Mouse (Mus musculus) fat pad, adult 2 months (tissue): ENCODE results near the gene Fam228a.
"Not testable (repeated sequence)": the region's sequence is repeated elsewhere in the genome, so short reads cannot be mapped to it uniquely, and the experiment has no call there.

Experiments used
- DNase-seq: peaks from one replicate; pipeline ENCODE4 v3.0.0-alpha.2; 2011; ENCODE audit warnings: low read depth, low spot score; ENCODE audit errors: extremely low read depth

Fam228a gene

GRCm38 (mm10) chr12:4719066-4719761, 19.0 kb downstream of the Fam228a start:
- no peak for DNase-seq

DNA sequence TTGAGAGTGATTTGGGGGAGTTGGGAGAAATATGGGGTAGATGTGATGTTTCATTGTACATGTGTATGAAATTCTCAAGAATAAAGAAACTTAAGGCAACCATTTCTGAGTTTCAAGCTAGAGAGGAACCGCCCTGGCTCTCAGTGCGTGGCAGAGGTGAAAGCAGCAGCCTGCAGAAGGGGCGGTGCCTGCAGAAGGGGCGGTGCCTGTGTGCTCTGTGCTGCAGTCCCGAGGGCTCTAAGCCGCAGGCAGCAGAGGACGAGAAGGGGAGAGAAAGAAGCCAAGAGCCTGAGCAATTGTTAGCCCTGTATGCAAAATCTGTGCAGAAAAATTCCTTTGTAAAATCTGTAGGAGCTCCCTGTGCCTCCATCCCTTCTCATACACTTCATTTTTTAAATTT, 20.8 kb downstream of the Fam228a start:
- DNase-seq: no peak

GRCm38 (mm10) chr12:4715606-4716005, 22.6 kb downstream of the Fam228a start:
- DNase-seq: no peak

- no peak for DNase-seq
Observed at GRCm38 (mm10) chr12:4713361-4713760, 24.9 kb downstream of the Fam228a start.

- DNase-seq: no peak
Observed at GRCm38 (mm10) chr12:4709926-4710325, 28.3 kb downstream of the Fam228a start.

- no peak for DNase-seq
Observed at GRCm38 (mm10) chr12:4708881-4709604, 29.2 kb downstream of the Fam228a start.

DNA sequence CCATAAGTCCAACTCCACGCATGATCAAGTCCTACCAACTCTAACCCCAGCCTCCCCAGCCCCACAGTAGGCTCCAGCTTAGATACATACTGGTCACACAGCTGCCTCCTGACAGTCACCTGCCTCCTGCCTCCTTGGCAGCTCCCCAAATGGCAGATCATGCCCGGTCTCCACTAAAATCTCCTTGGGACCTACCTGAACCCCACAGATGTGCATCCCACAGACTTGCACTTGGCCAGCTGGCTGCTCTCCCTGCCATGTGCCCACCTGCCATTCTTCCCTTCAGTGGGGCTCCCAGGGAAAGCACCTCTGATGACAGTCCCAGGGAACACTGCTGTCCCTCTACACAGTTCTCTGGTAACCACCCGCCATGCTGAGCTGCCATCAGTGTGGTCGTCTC, 29.9 kb downstream of the Fam228a start:
- no peak for DNase-seq

DNA sequence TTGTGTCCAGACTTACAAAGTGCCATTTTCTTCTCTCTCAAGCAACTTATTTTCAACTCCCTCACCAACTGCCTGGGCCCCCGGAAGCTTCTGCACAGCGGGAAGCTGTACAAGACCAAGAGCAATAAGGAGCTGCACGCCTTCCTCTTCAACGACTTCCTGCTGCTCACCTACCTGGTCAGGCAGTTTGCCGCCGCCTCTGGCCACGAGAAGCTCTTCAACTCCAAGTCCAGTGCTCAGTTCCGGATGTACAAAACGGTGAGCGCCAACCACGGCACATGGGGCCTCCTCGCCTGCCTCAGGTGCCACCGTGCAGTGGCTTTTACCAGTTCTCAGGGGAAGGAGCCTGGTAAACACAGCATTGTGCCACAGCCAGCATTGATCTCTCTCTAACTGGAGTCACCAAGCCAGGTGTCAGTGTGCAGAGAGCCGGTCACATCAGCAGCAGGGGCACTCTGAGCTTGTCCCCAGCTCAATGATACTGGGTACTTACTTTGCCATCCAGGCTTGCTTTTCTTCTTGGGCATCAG, 30.7 kb downstream of the Fam228a start:
- DNase-seq: no peak

GRCm38 (mm10) chr12:4706901-4707300, 31.3 kb downstream of the Fam228a start:
- DNase-seq: no peak

- no peak for DNase-seq
Observed at GRCm38 (mm10) chr12:4706175-4706574, 32.1 kb downstream of the Fam228a start.

GRCm38 (mm10) chr12:4705626-4706025, 32.6 kb downstream of the Fam228a start:
- not testable (repeated sequence) for DNase-seq

DNA sequence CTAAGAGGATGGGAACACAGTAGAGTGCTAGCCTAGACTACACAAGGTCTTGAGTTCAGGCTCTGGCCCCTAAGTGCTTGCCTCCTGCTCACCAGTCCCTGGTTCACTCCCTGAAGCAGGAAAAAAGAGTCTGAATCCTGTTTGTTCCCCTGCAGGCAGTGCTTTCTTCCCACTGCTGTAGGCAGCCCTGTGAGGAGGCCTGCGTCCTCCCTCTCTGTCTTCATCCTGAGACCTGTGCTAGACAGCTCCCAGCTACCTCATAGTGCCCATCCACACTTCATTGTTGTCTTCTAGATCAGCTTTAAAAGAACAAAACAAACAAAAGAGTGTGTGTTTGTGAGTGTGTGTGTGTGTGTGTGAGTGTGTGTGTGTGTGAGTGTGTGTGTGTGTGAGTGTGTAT, 43.7 kb downstream of the Fam228a start:
- DNase-seq: no peak

GRCm38 (mm10) chr12:4691193-4691592, 47.0 kb downstream of the Fam228a start:
- no peak for DNase-seq

GRCm38 (mm10) chr12:4689341-4689740, 48.9 kb downstream of the Fam228a start:
- no peak for DNase-seq

DNA sequence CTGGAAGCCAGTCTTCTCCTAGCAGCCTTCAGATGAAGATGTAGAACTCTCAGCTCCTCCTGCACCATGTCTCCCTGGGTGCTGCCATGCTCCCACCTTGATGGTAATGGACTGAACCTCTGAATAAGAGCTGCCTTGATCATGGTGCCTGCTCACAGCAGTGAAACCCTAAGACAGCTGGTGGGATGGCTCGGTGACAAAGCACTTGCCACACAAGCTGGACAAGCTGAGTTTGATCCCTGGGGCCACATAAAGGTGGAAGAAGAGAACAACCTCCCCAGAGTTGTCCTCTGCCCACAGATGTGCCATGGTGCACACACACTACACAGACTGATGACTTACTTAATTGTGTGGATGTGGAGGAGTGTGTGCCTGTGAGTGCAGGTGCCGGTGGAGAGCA, 49.8 kb downstream of the Fam228a start:
- no peak for DNase-seq

GRCm38 (mm10) chr12:4685441-4685840, 52.8 kb downstream of the Fam228a start:
- DNase-seq: no peak

DNA sequence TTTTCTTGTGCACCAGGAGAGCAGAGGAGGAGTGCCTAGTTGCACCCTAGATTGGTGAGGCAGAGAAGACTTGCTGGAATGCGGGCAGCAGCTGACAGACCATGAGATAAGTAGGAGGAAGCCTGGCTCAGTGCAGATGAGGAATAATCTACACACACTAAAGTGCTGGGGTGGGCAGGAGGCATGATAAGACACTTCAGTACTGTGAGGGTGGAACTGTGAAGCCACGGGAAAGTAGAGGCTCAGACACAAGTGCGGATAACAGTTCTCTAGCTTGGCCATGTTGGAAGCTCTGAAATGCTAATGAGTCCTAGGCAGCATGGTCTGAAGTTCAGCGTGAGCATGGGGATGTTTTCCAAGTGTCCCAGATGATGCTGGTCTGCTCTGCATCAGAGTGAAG, 58.3 kb downstream of the Fam228a start:
- DNase-seq: no peak

DNA sequence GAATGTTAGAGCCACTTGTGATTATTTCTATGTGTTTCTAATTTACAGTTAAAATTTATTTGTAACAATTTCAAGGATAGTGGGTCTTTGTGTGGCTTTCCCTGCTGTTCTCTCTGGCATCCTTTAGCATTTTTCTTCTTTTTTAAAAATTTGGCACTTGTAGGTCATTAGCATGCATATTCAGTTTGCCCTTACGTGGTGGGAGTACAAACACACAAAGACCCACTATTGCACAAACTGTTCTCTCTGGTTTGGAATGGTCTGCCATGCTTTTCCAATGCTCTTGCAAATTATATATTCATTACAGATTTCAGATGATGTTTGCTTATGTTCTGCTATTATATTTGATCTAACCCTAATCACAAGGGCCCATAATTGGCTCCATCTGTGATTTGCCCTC, 61.9 kb downstream of the Fam228a start:
- DNase-seq: no peak

DNA sequence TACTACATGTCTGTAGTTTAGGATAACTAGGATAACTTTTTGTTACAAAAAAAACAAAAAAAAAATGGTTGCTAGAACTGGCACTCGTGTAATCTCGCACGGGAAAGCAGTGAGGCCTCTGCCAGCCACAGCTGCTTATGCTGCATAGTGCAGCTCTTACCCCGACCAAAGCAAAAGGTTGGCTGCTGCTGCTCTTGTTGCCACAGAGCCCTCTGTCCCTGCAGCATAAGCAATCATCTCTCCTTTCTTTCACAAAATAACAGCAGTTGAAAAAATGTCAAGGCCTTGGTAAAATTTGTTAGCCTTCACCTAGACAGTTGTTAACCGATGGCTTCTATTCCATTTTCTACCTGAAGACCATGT, 72.6 kb downstream of the Fam228a start:
- DNase-seq: no peak

GRCm38 (mm10) chr12:4664929-4665674, 73.1 kb downstream of the Fam228a start:
- DNase-seq: no peak
